Comparison of ENCODE assay signal across 22 mouse cellular contexts in the genomic region with DNA sequence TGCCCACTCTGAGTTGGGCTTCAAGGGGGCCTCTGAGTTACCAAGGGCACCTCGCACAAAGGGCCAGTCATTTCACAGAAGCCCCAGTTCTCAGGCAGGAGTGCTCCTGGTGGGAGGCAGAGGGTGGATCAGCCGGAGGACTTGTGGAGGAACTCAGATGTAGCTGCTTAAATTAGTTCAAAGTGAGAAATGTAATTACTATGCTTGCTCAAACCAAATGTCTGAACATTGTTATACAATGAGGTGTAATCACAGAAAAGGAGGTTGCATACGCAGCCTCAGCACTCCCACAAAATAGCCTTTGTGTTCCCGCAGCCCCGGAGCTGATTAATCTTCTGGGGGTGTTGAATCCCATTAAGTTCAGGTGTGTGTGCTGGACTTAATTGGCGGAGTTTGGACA. TPM values are rescaled to one million over a fixed set of nuclear protein-coding genes. Genes with fewer than 3 reads are reported as not detected.
DNase-seq lines count a peak whose midpoint lies in the region; ATAC-seq and TF ChIP-seq lines count a peak whose summit lies in the region.
"Had no signal": no experiment of that assay in that cellular context is flagged by ENCODE, and none has a peak within 500 bp of the region (broad histone marks: within the 10 kb centered on the region; RNA-seq: fewer than 3 reads in every experiment).

No protein-coding gene starts in this region.

- intact Hi-C loops in left cerebral cortex, postnatal 4 days (cut with DNase I): no loop called here
- intact Hi-C loops in left cerebral cortex, postnatal 36 days (cut with DNase I): loop anchor here (2.0 kb wide), 1 partner anchor 20 kb away; the partner anchor contains the start of gene Spred2

- TF ChIP-seq POLR2A in cerebellum, adult 2 months (IDR thresholded peaks at IDR 0.05; ENCODE audit: borderline replicate concordance, insufficient read depth, low read length): no peak

- DNase-seq in cerebellum, adult 2 months: no peak
- no peak for DNase-seq in cerebellum, postnatal 4 days (ENCODE audit: low spot score in 2 of 2)
- DNase-seq in hindbrain, embryonic 14.5 days (ENCODE audit: low spot score): no peak
- DNase-seq in hindbrain, embryonic 11.5 days (ENCODE audit: low spot score): no peak
- DNase-seq in left cerebral cortex, adult 18-20 months (ENCODE audit: low spot score in 2 of 2): peak; percentile 35 to 53
- DNase-seq in left cerebral cortex, postnatal 4 days: no peak
- DNase-seq in left cerebral cortex, postnatal 36 days (ENCODE audit: low spot score in 2 of 2): peak; percentile 46 to 63
- DNase-seq in heart, adult 8-10 months (ENCODE audit: low spot score): no peak
- DNase-seq: adrenal gland, adult 2 months; cerebellum, adult 9-11 months; heart, postnatal 10 days; kidney, postnatal 10 days; lung, adult 18-20 months; midbrain, embryonic 14.5 days; spleen, adult 18-20 months; thymus, postnatal 4 days had no signal

- whole genome bisulfite sequencing in cerebellum, adult 2 months: 77% methylated on average over 6 of the region's 6 CpGs
- WGBS in hindbrain, embryonic 14.5 days: 75% methylated on average over 6 of the region's 6 CpGs
- WGBS in hindbrain, embryonic 11.5 days: 85% methylated on average over 6 of the region's 6 CpGs

- no peak overlapping the region for H3K4me3 ChIP-seq in cerebellum, adult 2 months (replicated peaks; ENCODE audit: insufficient read depth, low read depth, low read length)
- H3K4me3 ChIP-seq in hindbrain, embryonic 14.5 days (replicated peaks; ENCODE audit: low read length): no peak overlapping the region
- no peak overlapping the region for H3K4me3 ChIP-seq in hindbrain, embryonic 11.5 days (ENCODE audit: low read depth, low read length)
- H3K4me3 ChIP-seq: embryonic facial prominence, embryonic 13.5 days; megakaryocyte, embryonic 14.5 days had no signal

- peaks cover 67% of the 10 kb centered on the region for H3K4me1 ChIP-seq in cerebellum, adult 2 months (ENCODE audit: control insufficient read depth, insufficient read depth, low read length)
- H3K4me1 ChIP-seq in hindbrain, embryonic 14.5 days (replicated peaks; ENCODE audit: control insufficient read depth, insufficient read depth, low read length): peaks cover 14% of the 10 kb centered on the region
- no peaks in the 10 kb centered on the region for H3K4me1 ChIP-seq in hindbrain, embryonic 11.5 days (replicated peaks; ENCODE audit: control insufficient read depth, insufficient read depth, low read length)

- TF ChIP-seq CTCF in cerebellum, adult 2 months (IDR thresholded peaks at IDR 0.05; ENCODE audit: borderline replicate concordance, insufficient read depth, low read depth, low read length): no peak

- ATAC-seq in hindbrain, embryonic 14.5 days (ENCODE audit: low FRiP score): no peak
- no peak for ATAC-seq in hindbrain, embryonic 11.5 days (ENCODE audit: low FRiP score)
- ATAC-seq: hindbrain, embryonic 16.5 days; intestine, embryonic 16.5 days had no signal

- no peaks in the 10 kb centered on the region for H3K9me3 ChIP-seq in hindbrain, embryonic 14.5 days (ENCODE audit: control insufficient read depth, low read length)
- H3K9me3 ChIP-seq in hindbrain, embryonic 11.5 days (ENCODE audit: control insufficient read depth, low read length): no peaks in the 10 kb centered on the region
- H3K9me3 ChIP-seq: embryonic facial prominence, embryonic 13.5 days had no signal

- H3K9ac ChIP-seq in hindbrain, embryonic 14.5 days: no peak overlapping the region
- no peak overlapping the region for H3K9ac ChIP-seq in hindbrain, embryonic 11.5 days (ENCODE audit: low read depth, low read length)
- H3K9ac ChIP-seq: embryonic facial prominence, embryonic 13.5 days had no signal

- H3K27me3 ChIP-seq in cerebellum, adult 2 months (ENCODE audit: control insufficient read depth, insufficient read depth, low read length): no peaks in the 10 kb centered on the region
- no peaks in the 10 kb centered on the region for H3K27me3 ChIP-seq in hindbrain, embryonic 14.5 days (ENCODE audit: control insufficient read depth, insufficient read depth, low read length)
- H3K27me3 ChIP-seq in hindbrain, embryonic 11.5 days (ENCODE audit: control insufficient read depth, insufficient read depth, low read length): no peaks in the 10 kb centered on the region
- H3K27me3 ChIP-seq: embryonic facial prominence, embryonic 13.5 days; megakaryocyte, embryonic 14.5 days had no signal

- H3K36me3 ChIP-seq in hindbrain, embryonic 14.5 days (replicated peaks; ENCODE audit: control insufficient read depth, insufficient read depth): no peaks in the 10 kb centered on the region
- H3K36me3 ChIP-seq in hindbrain, embryonic 11.5 days (ENCODE audit: control insufficient read depth, insufficient read depth, low read length): no peaks in the 10 kb centered on the region

- H3K4me2 ChIP-seq in hindbrain, embryonic 14.5 days (replicated peaks): no peak overlapping the region
- no peak overlapping the region for H3K4me2 ChIP-seq in hindbrain, embryonic 11.5 days (replicated peaks; ENCODE audit: low read depth, low read length)
- H3K4me2 ChIP-seq: embryonic facial prominence, embryonic 13.5 days; heart, embryonic 11.5 days; liver, embryonic 11.5 days had no signal

- peak overlapping the region; percentile 76; the same call in 1 of the 2 replicates for H3K27ac ChIP-seq in cerebellum, adult 2 months (ENCODE audit: insufficient read depth, low read length)
- H3K27ac ChIP-seq in hindbrain, embryonic 14.5 days: 0 out of 2 replicates have a peak overlapping the region, but pooled peaks have one; percentile 26
- H3K27ac ChIP-seq in hindbrain, embryonic 11.5 days (ENCODE audit: low read depth, low read length): no peak overlapping the region
- H3K27ac ChIP-seq: embryonic facial prominence, embryonic 13.5 days had no signal

RNA-seq across cellular contexts. Expression of gene Spred2, which starts 20.5 kb away (rescaled TPM):
- 40.3 and 40.6 TPM in 2 replicates for polyA plus RNA-seq in cerebellum, adult 2 months (2012; rRNA removed)
- polyA plus RNA-seq in hindbrain, embryonic 14.5 days (2014; fragmentation: Nextera tagmentation; extraction: Ambion mirVana): 6.4 and 8.0 TPM in 2 replicates
- 6.2 and 6.7 TPM in 2 replicates for polyA plus RNA-seq in hindbrain, embryonic 11.5 days (2014; fragmentation: Nextera tagmentation; extraction: Ambion mirVana)
- total RNA-seq in left cerebral cortex, adult 18-20 months (2021): 100 to 1,000 TPM in 1 of 2 experiments, 10 to 100 TPM in 1; 99.8 to 122 TPM
- total RNA-seq in left cerebral cortex, postnatal 4 days (2021): 10 to 100 TPM; 52.1 to 57.0 TPM
- 100 to 1,000 TPM in 1 of 2 experiments, 10 to 100 TPM in 1; 85.1 to 102 TPM for total RNA-seq in left cerebral cortex, postnatal 36 days (2021)
- total RNA-seq in heart, adult 8-10 months (2022): 10 to 100 TPM; 17.0 to 20.7 (median 20.0) TPM

Comparison
In these comparisons a context has a peak if more than half of its experiments do, and no peak if none do; other contexts are left out.
1. DNase-seq: peak in left cerebral cortex, adult 18-20 months (2 of 2) and left cerebral cortex, postnatal 36 days (2 of 2); none in cerebellum, adult 2 months (0 of 2), cerebellum, postnatal 4 days (0 of 2), hindbrain, embryonic 14.5 days (single experiment), hindbrain, embryonic 11.5 days (single experiment), left cerebral cortex, postnatal 4 days (single experiment) and heart, adult 8-10 months (single experiment).